Mouse (Mus musculus): ENCODE measurements around the gene Zfp825.
"Not testable (repeated sequence)": the region's sequence is repeated elsewhere in the genome, so short reads cannot be mapped to it uniquely, and the experiment has no call there.

Gene Zfp825

DNA sequence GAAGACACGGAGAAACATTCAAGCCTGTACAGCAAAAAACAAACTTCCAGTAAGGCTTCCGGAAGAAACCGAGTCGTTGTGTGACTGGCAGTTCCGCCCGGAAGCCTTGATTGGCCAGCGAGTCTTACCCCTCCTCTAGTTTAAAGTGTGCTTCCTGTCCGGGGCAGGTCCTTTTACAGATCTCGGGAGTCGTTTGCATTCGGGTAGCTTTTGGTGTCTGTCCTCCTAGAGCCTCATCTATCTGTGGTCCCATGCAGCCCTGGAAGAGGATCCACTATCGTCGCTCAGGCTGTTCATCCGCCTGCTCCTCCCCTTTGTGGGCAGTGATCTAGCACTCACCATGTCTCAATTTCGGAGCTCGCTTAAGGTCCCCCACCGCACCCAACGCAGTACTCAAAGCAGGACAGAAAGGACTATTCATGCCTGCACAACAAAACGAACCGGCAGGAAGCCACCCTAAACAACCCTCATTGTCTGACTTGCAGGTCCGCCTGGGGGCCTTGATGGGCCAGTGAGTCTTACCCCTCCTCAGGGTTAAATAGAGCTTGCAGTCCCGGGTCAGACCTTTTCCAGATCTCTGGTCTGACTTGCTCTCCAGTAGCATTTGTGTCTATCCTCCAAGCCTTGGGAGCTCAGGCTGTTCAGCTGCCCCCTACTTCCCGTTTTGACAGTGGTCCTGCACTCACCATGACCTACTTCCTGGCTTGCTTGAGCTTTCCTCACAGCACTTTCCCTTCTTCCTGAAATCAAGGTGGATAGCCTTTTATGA, at the start of gene Zfp825:
Zfp825 (minus strand) TSS at position 82 of the 769 bp plus-strand sequence.
- DNase-seq (ENCODE audit: low read depth) = peak; percentile 63

DNA sequence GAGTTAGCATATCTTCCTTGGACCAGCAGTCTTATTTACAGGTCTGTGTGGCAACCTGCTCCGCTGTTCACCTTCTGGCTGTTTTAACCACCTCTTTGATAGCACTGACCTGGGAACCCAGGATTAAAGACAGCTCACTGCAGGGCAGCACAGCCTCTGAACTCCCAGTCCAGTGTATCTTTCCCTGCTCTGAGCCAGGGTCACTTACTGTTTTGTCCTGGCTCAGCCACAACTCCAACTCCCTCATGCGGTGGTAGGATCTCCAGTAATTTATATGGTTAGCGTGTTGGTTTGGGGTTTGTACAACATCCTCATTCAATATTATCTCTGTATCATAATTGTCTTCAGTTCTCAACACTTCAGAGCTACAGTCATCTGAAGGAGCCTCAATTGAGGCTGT, 41.6 kb upstream of the Zfp825 start:
- DNase-seq (ENCODE audit: low read depth) = not testable (repeated sequence)

DNA sequence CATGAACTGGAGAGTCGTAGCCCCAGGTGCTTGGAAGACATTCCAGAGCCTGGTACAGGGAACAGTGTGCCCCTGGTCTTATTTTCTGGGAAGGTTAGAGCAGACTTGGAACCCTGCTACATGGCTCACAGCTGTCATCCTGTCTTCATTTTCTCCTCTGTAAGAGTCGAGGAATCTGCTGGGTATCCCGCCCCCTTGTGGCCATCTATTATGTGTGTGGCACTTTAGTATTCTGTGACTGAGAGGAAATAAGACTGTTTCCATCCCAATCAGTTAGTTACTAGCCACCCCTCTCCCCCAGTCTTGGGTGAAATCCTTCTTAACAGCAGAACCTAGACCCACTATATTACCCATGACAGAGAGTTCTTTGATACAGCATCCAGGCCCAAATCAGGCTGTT, 41.1 kb upstream of the Zfp825 start:
- peak; percentile 19 for DNase-seq (ENCODE audit: low read depth)

DNA sequence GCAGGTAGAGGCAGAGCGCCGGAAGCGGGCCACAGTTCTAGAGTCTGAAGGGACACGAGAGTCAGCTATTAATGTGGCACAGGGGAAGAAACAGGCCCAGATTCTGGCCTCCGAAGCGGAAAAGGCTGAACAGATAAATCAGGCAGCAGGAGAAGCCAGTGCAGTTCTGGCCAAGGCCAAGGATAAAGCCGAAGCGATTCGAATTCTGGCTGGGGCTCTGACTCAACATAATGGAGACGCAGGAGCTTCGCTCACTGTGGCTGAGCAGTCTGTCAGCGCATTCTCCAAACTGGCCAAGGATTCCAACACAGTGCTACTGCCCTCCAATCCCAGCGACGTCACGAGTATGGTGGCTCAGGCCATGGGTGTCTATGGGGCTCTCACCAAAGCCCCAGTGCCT, 40.3 kb upstream of the Zfp825 start:
- no peak for DNase-seq (ENCODE audit: low read depth)

DNA sequence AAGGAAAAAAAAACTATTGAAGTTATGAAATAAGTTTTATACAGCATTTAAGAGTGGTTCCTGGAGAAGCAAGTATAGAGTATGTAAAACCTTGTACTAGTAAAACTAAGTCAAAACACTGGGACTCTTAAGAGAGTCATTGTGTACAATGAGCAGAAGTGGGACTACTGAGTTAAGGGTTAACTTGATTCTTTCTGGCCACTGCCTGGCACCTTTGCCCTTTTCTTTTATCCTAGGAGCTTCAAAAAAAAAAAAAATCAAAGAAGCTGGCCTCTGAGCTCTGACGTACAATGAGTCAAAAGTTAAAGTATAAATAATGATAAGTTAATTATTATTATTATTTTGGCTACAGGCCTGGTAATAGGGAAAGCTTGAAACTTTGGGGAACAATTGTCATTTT, 37.5 kb upstream of the Zfp825 start:
- not testable (repeated sequence) for DNase-seq (ENCODE audit: low read depth)

DNA sequence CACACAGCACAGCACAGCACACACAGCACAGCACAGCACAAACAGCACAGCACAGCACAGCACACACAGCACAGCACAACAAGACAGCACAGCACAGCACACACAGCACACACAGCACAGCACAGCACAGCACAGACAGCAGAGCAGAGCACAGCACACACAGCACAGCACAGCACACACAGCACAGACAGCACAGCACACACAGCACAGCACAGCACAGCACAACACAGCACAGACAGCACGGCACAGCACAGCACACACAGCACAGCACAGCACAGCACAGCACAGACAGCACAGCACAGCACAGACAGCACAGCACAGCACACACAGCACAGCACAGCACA, 35.6 kb upstream of the Zfp825 start:
- DNase-seq (ENCODE audit: low read depth) = not testable (repeated sequence)

DNA sequence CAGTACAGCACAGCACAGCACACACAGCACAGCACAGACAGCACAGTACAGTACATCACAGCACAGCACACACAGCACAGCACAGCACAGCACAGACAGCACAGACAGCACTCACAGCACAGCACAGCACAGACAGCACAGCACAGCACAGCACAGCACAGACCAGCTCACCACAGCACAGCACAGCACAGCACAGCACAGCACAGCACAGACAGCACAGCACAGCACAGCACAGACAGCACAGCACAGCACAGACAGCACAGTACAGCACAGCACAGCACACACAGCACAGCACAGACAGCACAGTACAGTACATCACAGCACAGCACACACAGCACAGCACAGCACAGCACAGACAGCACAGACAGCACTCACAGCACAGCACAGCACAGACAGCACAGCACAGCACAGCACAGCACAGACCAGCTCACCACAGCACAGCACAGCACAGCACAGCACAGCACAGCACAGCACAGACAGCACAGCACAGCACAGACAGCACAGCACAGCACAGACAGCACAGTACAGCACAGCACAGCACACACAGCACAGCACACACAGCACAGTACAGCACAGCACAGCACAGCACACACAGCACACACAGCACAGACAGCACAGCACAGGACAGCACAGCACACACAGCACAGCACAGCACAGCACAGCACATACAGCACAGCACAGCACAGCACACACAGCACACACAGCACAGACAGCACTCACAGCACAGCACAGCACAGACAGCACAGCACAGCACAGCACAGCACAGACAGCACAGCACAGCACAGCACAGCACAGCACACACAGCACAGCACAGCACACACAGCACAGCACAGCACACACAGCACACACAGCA, 35.0 kb upstream of the Zfp825 start:
- not testable (repeated sequence) for DNase-seq (ENCODE audit: low read depth)

DNA sequence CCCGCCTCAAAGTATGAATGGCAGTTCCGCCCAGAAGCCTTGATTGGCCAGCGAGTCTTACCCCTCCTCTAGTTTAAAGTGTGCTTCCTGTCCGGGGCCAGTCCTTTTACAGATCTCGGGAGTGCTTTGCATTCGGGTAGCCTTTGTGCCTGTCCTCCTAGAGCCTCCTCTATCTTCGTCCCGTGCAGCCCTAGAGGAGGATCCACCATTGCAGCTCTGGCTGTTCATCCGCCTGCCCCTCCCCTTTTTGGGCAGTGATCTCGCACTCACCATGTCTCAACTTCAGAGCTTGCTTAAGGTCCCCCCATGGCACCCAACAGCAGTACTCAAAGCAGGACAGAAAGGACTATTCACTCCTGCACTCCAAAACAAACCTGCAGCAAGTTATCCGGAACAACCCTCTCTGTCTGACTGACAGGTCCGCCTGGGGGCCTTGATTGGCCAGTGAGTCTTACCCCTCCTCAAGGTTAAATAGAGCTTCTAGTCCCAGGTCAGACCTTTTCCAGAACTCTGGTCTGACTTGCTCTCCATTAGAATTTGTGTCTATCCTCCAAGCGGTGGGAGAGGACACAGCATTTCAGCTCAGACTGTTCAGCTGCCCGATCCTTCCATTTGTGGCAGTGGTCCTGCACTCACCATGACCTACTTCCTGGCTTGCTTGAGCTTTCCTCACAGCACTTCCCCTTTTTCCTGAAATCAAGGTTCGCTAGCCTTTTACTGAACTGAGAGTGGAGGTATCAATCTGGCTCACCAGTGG, 28.9 kb upstream of the Zfp825 start:
- DNase-seq (ENCODE audit: low read depth) = peak; percentile 53

DNA sequence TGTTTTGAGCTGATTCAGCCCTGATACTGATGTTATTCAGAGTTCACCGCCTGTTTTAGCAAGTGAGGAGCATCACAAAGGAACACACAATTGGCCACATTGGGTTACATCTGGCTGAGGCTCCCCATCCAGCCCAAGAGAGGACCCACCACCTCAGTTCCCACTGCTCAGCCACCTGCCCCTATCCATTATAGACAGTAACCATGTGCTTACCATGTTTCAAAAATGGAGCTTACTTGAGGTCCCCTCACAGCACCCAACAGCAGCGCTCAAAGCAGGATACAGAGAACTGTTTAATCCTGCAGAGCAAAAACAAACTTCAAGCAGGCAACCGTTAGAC, 28.3 kb upstream of the Zfp825 start:
- DNase-seq (ENCODE audit: low read depth) = not testable (repeated sequence)

DNA sequence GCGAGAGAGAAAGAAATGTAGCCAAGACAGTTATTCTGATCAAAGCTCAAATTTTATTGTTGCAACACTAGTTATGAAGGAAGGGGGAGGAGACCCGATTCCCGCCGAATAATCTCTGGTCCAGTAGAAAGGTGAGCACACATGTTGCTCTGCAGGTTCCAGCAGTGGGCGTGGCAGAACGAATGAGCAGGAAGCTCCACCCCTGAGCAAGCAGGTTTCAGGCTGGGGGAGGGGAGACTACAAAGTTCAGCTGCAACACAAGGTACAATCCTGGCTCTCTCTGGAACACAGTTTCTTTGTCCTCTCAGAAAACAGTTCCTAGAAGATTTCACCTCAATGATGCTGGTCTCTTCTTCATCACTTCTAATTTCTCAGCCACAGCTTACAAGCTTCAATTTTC, 14.2 kb upstream of the Zfp825 start:
- not testable (repeated sequence) for DNase-seq (ENCODE audit: low read depth)

DNA sequence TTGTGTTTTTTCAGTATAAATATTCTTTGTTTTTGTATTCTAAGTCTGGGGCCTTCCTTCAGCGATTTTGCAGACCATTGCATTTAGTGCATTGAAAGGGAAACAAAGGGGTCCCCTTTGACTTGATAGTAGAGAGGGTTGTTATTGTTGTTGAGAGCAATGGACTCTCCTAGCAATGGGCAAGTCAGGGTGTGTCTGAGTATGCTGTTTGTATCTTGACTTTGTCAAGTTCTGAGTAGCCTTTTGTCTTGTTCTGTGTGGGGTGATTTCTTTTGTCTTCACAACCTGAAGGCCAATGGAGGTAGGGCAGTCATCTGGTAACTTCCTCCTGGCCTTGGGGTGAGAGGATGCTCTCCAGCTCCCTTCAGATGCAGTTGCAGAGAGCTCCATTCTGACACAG, 9.1 kb upstream of the Zfp825 start:
- not testable (repeated sequence) for DNase-seq (ENCODE audit: low read depth)

DNA sequence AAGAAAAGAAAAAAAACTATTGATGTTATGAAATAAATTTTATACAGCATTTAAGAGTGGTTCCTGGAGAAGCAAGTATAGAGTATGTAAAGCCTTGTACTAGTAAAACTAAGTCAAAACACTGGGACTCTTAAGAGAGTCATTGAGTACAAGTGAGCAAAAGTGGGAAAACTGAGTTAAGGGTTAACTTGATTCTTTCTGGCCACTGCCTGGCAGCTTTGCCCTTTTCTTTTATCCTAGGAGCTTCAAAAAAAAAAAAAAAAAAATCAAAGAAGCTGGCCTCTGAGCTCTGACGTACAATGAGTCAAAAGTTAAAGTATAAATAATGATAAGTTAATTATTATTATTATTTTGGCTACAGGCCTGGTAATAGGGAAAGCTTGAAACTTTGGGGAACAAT, 5.9 kb upstream of the Zfp825 start:
- not testable (repeated sequence) for DNase-seq (ENCODE audit: low read depth)

DNA sequence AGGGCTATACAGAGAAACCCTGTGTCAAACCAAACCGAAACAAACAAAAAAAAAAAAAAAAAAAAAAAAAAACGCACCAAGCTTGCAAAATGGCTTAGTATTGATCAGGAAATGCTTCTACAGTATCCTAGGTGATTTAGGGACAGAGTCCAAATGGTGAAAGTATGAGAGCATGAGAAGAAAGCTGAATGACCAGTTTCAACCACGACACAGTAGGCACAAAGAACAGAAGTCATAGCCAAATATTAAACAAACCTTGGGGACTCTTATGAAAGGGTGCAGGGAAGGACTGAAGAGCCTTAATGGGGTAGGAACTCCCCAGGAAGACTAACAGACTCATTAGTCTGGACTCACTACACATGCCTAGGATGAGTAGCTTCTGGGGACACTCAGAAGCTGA, 9.5 kb downstream of the Zfp825 start:
- DNase-seq (ENCODE audit: low read depth) = not testable (repeated sequence)

DNA sequence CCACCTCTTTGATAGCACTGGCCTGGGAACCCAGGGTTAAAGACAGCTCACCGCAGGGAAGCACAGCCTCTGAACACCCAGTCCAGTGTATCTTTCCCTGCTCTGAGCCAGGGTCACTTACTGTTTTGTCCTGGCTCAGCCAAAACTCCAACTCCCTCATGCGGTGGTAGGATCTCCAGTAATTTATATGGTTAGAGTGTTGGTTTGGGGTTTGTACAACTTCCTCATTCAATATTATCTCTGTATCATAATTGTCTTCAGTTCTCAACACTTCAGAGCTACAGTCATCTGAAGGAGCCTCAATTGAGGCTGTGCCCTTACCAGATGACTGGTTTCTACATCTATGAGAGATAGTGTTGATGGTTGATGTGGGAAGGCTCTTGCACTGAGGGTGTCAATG, 22.3 kb downstream of the Zfp825 start:
- not testable (repeated sequence) for DNase-seq (ENCODE audit: low read depth)

DNA sequence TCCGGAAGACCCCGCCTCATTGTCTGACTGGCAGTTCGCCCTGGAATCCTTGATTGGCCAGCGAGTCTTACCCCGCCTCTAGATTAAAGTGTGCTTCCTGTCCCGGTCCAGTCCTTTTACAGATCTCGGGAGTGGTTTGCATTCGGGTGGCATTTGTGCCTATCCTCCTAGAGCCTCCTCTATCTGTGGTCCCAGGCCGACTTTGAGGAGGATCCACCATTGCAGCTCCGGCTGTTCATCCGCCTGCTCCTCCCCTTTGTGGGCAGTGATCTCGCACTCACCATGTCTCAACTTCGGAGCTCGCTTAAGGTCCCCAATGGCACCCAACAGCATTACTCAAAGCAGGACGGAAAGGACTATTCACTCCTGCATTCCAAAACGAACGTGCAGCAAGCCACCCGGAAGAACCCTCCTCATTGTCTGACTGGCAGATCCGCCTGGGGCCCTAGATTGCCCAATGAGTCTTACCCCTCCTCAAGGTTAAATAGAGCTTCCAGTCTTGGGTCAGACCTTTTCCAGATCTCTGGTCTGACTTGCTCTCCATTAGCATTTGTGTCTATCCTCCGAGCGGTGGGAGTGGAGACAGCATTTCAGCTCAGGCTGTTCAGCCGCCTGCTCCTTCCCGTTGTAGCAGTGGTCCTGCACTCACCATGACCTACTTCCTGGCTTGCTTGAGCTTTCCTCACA, 30.9 kb downstream of the Zfp825 start:
- DNase-seq (ENCODE audit: low read depth) = peak; percentile 79

DNA sequence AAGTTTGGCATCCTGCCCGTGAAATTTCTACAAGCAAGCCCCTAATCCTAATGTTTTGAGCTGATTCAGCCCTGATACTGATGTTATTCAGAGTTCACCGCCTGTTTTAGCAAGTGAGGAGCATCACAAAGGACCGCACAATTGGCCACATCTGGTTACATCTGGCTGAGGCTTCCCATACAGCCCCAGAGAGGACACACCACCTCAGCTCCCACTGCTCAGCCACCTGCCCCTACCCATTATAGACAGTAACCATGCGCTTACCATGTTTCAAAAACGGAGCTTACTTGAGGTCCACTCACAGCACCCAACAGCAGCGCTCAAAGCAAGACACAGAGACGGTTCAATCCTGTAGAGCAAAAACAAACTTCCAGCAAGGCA, 31.5 kb downstream of the Zfp825 start:
- DNase-seq (ENCODE audit: low read depth) = not testable (repeated sequence)

DNA sequence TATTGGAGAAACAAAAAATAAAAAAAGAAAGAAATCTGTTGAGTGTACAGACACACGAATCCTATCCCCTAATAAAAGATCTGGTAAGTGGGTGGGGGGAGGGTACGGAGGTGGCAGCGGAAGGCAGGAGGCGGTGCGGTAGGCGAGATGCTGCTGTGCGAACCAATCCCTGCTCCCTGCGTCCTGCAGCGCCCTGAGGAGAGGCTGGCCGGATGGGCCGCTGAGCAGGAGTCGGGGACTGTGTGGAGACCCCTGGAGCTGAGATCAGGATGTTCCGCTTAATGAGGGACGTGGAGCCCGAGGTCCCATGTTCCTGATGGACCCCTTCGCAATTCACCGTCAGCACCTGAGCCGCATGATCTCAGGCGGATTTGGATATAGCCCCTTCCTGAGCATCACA, 53.9 kb downstream of the Zfp825 start:
- DNase-seq (ENCODE audit: low read depth) = no peak

Data from fibroblast of lung, adult 2 months (primary cell).